Mouse (Mus musculus) forelimb bud, embryonic 11.5 days (tissue): ENCODE results near the gene Slc7a8.

ENCODE experiments used
- DNase-seq: peaks from one replicate; pipeline ENCODE4 v3.0.0-alpha.2; 2012; ENCODE audit warnings: low read depth, low spot score

The Slc7a8 gene

GRCm38 (mm10) chr14:54701298-54701697, 80.4 kb downstream of the Slc7a8 start:
- peak; percentile 75 for DNase-seq

DNA sequence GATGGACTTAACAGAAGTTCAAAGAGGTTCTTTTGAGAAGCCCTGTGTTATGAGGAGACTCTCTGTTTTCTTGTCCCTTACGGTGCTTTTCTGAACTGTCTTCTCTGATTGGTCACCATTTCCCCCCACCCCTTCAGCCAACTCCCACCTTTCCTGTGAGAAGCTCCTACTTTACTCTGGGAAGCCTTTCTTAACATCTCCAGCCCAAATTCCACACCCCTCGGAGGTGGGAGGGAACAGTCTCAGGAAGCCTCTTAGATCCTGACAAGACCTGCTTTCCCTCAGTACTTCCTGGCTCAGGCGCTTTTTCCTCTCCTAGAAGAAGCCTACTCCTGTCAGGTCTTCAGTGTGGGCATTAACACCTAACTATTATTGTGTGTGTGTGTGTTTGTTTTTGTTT, 82.2 kb downstream of the Slc7a8 start:
- DNase-seq, result no peak

- DNase-seq, result no peak
Measured at GRCm38 (mm10) chr14:54698733-54699132, 83.0 kb downstream of the Slc7a8 start, which contains the start of gene Gm29776. Gm29776 (minus strand) TSS chr14:54698833.

DNA sequence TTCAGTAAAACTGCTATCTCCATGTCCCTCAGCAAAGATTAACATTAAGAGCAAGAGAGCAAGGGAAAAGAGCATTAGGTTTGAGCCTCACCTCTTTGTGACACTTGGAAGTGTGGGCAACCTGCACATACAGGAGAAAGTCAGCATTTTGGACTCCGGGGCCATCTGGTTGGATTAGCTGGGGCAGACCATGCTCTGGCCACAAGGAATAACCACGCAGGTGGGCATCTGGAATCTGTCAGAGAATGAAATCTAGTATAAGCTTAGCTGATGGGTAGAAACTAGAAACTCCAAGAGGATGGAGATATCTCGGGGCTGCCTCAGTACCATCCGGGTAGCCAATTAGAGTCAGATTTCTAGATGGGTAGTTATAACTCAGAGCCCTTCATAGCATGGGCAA, 85.0 kb downstream of the Slc7a8 start:
- DNase-seq, result no peak

GRCm38 (mm10) chr14:54695042-54695441, 86.7 kb downstream of the Slc7a8 start:
- DNase-seq, result no peak

DNA sequence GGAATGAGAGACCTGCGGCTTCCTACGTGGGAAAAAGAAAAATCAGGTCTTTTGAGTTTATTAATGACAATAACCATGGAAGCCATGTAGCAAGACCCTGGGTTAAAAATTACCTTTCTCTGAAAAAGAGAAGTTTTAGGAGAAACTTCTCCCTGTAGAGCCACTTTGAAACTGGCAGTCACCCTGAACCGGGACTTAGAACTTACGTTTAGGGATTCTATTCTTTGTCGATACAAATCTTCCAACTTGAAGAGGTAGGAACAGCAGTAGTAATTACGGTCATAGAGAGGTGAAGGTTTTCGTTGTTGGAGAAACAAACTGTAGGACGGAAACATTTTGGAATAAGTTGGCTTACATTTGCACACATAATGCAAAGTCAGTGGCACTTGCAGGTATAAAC, 94.5 kb downstream of the Slc7a8 start:
- DNase-seq, result no peak

- peak; percentile 100 for DNase-seq
Measured at GRCm38 (mm10) chr14:54686522-54687143, 95.1 kb downstream of the Slc7a8 start, which contains the start of gene Acin1. Acin1 (minus strand) TSS chr14:54686931.

- peak; percentile 90 for DNase-seq
Measured at GRCm38 (mm10) chr14:54686063-54686521, 95.7 kb downstream of the Slc7a8 start, which contains the start of gene 1700123O20Rik. 1700123O20Rik (plus strand) TSS chr14:54686216.

- no peak for DNase-seq
Measured at GRCm38 (mm10) chr14:54685471-54685870, 96.3 kb downstream of the Slc7a8 start.

DNA sequence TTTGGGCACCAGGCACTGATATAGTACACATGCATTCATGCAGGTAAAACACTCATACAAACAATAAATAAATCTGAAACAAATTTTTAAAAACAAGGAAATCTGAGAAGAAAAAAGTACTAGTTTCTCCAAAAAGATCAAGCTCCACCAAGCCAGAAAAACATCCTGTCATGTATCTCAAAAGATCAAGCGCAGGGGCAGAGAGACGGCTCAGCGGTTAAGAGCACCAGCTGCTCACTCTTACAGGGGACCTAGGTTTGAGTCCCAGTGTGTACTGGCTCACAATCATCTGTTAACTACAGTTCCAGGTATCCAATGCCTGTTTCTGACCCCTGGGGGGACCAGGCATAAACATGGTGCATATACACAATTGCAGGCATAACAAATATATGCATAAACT, 99.3 kb downstream of the Slc7a8 start:
- no peak for DNase-seq

DNA sequence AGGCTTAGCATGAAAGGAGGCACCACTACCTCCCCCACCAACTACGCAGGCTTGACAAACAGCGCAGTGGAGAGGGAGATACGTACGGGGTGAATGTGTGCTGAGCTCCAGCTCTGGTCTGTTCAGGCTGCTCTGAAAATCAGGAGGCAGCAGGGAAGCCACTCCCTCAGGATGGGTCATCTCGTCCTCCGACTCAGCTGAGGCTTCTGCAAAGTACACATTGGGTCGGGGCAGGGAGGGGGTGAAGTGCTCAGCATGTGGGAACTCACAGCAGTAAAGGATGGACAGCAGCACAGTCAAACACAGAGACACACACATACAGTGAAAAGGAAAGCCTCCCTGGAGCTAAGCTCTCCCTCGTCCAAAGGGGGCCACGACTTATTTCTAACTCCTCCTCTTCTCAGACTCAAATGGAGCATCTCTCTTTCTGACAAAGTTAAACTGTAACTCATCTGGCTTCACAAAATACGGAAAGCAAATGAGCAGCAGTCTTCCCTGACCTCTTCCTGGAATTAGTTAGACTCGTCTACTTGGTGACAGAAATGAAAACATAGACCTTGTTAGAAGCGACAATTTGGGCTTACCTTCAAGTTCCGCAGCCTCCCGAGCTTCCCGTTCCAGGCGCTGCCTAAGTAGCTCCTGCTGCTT, 103.0 kb downstream of the Slc7a8 start:
- no peak for DNase-seq

DNA sequence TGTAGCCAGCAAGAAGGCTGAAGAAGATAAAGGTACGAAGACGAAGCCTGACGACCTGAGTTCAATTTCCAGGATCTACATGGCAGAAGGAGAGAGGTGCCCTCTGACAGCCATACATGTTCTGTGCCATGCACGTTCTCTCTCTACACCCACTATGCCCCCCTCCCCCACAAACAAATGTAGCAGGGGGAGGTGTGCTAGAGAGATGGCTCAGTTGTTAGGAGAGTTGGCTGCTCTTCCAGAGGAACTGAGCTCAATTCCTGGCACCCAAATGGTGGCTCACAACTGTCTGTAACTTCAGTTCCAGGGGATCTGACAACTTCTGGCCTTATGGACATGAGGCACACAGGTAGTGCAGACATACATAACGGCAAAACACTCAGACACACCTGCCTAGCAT, 105.5 kb downstream of the Slc7a8 start:
- DNase-seq, result no peak

DNA sequence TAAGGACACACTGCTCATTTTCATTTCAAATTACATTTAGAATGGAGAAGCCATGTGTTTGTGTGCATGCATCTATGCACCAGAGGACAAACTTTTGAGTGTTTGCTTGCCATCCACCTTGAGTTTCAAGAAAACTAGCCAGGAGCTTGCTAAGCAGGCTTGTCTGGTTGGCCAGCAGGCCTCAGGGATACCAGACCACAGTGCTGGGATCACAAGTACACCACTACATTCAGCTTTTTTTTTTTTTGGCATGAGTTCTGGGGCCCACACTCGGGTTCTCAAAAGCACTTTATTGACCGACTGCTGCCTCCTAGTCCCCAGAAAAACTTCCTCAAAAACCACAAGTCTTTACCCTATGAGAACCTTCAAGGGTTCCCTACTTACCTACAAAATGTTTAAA, 107.4 kb downstream of the Slc7a8 start:
- DNase-seq, result no peak
